Mouse (Mus musculus) stomach, embryonic 15.5 days (tissue): ENCODE measurements around the gene Tbcc. TPM values are rescaled to one million over a fixed set of nuclear protein-coding genes. Genes with fewer than 3 reads are reported as not detected.

Experiments
- ATAC-seq: fragments of 200-750 bp; cut with Nextera tagmentation; 2 replicates; pipeline ENCODE4 v1.8.0; 2017; ENCODE audit warnings: low read depth, moderate number of reproducible peaks, moderate TSS enrichment; ENCODE audit not compliant: insufficient read depth, low FRiP score
- H3K27ac ChIP-seq: fragments of 300-500 bp; sonication (generic); 2 replicates; pipeline ENCODE4 v1.5.1; 2015; ENCODE audit warnings: mild to moderate bottlenecking, inconsistent platforms
- H3K27me3 ChIP-seq: fragments of 300-500 bp; sonication (generic); replicated peaks from 2 replicates; pipeline ENCODE4 v1.6.1; 2015; ENCODE audit warnings: inconsistent platforms
- H3K36me3 ChIP-seq: fragments of 300-500 bp; sonication (generic); 2 replicates; pipeline ENCODE4 v1.6.1; 2015; ENCODE audit warnings: inconsistent platforms
- H3K4me1 ChIP-seq: fragments of 300-500 bp; sonication (generic); 2 replicates; pipeline ENCODE4 v1.6.1; 2015; ENCODE audit warnings: inconsistent platforms
- H3K4me2 ChIP-seq: fragments of 300-500 bp; sonication (generic); 2 replicates; pipeline ENCODE4 v1.6.1; 2015; ENCODE audit warnings: mild to moderate bottlenecking, inconsistent platforms
- H3K4me3 ChIP-seq: fragments of 300-500 bp; sonication (generic); replicated peaks from 2 replicates; pipeline ENCODE4 v1.5.1; 2015; ENCODE audit warnings: inconsistent platforms
- H3K9ac ChIP-seq: fragments of 300-500 bp; sonication (generic); 2 replicates; pipeline ENCODE4 v1.6.1; 2015; ENCODE audit warnings: inconsistent platforms
- H3K9me3 ChIP-seq: fragments of 300-500 bp; sonication (generic); 2 replicates; pipeline ENCODE4 v1.6.1; 2016; ENCODE audit warnings: inconsistent platforms
- whole genome bisulfite sequencing: fragments of 180-500 bp; shearing (Covaris S2); methylation state at CpG from one replicate; pipeline ENCODE4 v1.1.7; 2015; 5-methylcytosine and 5-hydroxymethylcytosine counted together
- polyA plus RNA-seq: library from polyadenylated mRNA; unstranded; fragments of >200 nt; fragmentation: Nextera tagmentation; extraction: Ambion mirVana; gene quantifications from 2 replicates; pipeline ENCODE4 v1.2.1, GENCODE M21; 2015

The Tbcc gene
- polyA plus RNA-seq, 1 experiment from 2014 or later = 63.0 TPM

DNA sequence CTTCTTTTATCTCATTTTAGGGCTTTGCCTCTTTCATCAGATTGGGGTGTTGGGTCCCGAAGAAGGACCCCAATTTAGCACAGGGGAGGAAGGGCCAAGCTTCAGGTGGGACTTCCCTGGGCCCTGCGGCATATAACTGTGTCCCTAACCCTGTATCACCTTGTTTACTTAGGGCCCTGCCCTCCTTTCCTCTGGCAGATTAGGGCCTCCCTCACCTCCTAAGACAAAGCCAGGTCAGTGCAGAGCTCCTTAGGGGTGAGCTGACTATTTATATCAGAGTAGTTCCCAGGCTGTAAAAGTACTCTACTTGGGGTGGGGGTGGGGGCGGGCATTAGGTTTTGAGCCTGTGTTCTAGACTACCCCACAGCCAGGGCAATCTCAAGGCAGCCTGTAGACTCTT is 24.6 kb downstream of the Tbcc start:
- 53% methylated on average over 3 of the region's 3 CpGs for WGBS
- Histone ChIP-seq H3K4me3 (no peak overlapping the region), H3K27me3 (no peaks in the 10 kb centered on the region), H3K36me3 (no peaks in the 10 kb centered on the region), H3K9me3 (no peaks in the 10 kb centered on the region), H3K4me2 (no peak overlapping the region), H3K27ac (no peak overlapping the region), H3K4me1 (no peaks in the 10 kb centered on the region), H3K9ac (no peak overlapping the region)
- ATAC-seq = peak; percentile 13; the same call in 1 of the 2 replicates

DNA sequence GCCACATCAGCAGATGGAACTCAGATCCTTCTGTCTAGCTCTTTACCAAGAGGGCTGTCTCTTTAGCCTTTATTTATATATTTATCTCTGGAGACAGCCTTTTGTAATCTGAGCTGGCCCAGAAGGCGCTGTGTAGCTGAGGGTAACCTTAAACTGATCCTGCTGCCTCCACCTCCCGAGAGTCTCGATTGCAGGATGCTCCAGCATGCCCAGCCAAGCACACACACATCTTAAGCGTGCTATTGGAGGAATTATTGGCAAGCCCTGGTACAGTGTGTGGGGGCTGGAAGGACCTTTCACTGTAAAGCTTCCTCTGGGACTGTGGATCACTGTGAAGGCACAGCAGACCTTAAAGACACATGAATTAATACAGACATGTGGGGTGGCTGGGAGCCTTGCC is 28.5 kb downstream of the Tbcc start:
- H3K27ac ChIP-seq = no peak overlapping the region
- H3K4me3 ChIP-seq = no peak overlapping the region
- H3K36me3 ChIP-seq = no peaks in the 10 kb centered on the region
- no peaks in the 10 kb centered on the region for H3K9me3 ChIP-seq
- ATAC-seq = no peak
- no peak overlapping the region for H3K9ac ChIP-seq
- H3K4me2 ChIP-seq = no peak overlapping the region
- 18% methylated on average over 4 of the region's 4 CpGs for WGBS
- no peaks in the 10 kb centered on the region for H3K27me3 ChIP-seq
- H3K4me1 ChIP-seq = no peaks in the 10 kb centered on the region

DNA sequence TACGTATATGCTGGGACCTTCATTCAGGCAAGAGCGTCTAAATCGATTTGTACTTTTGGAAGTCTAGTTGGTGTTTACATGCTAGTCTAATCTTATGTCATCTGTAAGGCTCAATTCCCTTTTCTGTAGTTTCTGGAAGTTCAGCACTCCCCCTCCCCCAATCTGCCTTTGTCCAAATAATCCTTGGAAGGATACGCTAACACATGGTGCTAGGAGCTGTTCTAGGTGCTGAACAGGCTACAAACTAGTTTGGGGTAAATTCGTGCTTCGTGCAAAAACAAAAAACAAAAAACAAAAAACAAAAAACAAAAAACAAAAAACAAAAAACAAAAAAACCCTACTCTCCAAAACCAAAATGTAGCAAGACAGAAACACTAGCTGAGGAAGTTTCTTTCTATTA is 30.4 kb downstream of the Tbcc start:
- Histone ChIP-seq H3K4me2 (no peak overlapping the region), H3K9me3 (no peaks in the 10 kb centered on the region), H3K4me1 (no peaks in the 10 kb centered on the region), H3K4me3 (no peak overlapping the region), H3K27ac (no peak overlapping the region), H3K36me3 (no peaks in the 10 kb centered on the region), H3K9ac (no peak overlapping the region), H3K27me3 (no peaks in the 10 kb centered on the region)
- 50% methylated on average over 6 of the region's 6 CpGs for WGBS
- no peak for ATAC-seq

DNA sequence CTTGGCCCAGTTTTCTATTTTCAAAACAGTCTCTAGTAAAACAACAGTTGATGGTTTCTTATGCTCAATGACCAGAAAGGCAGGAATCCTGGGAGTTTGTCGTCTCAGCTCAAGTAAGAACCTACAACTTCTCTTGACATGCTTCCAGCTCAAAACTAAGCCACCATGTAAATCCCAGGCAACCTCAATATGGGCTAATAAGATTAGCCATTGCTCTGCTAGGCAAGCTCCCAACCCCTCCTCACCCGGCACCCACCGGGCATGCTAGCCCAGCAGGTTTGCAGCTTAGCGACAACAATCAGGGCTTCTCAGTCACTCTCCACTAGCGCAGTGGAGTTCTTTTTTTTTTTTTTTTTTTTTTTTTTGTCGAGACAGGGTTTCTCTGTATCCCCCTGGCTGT is 35.7 kb downstream of the Tbcc start:
- H3K27ac ChIP-seq = no peak overlapping the region
- H3K27me3 ChIP-seq = no peaks in the 10 kb centered on the region
- 65% methylated on average over 6 of the region's 6 CpGs for WGBS
- no peak overlapping the region for H3K4me3 ChIP-seq
- no peaks in the 10 kb centered on the region for H3K9me3 ChIP-seq
- ATAC-seq = no peak
- no peaks in the 10 kb centered on the region for H3K4me1 ChIP-seq
- H3K9ac ChIP-seq = no peak overlapping the region
- peaks cover 16% of the 10 kb centered on the region; the same call in 1 of the 2 replicates for H3K36me3 ChIP-seq
- no peak overlapping the region for H3K4me2 ChIP-seq

GRCm38 (mm10) chr17:46926941-46927340 is 36.5 kb downstream of the Tbcc start:
- no peak overlapping the region for H3K4me3 ChIP-seq
- 65% methylated on average over 3 of the region's 3 CpGs for WGBS
- peaks cover 23% of the 10 kb centered on the region for H3K36me3 ChIP-seq
- H3K27me3 ChIP-seq = no peaks in the 10 kb centered on the region
- no peaks in the 10 kb centered on the region for H3K4me1 ChIP-seq
- H3K4me2 ChIP-seq = no peak overlapping the region
- H3K9me3 ChIP-seq = no peaks in the 10 kb centered on the region
- no peak overlapping the region for H3K27ac ChIP-seq
- H3K9ac ChIP-seq = no peak overlapping the region
- no peak for ATAC-seq

DNA sequence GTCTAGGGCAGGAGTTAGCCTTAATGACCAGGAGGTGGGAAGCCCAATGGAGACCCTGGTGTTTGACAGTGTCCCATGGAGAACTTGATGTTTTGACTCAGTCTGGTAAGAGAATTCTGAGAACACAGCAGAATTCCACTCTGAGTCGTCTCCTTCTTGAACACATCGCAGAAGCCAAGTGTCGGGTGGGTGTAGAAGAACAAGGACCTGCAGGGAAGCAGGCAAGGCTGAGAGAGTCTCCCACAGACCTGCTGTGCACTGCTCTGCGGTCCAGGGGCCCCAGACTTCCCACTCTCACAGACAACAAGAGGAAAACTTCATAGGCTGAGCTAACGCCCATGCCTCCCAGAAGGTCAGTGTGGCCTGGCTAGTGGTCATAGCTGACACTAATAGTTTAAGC is 37.3 kb downstream of the Tbcc start:
- H3K4me2 ChIP-seq = no peak overlapping the region
- H3K27ac ChIP-seq = no peak overlapping the region
- WGBS = 91% methylated on average over 5 of the region's 5 CpGs
- H3K36me3 ChIP-seq = peaks cover 32% of the 10 kb centered on the region
- H3K27me3 ChIP-seq = no peaks in the 10 kb centered on the region
- no peaks in the 10 kb centered on the region for H3K4me1 ChIP-seq
- no peak overlapping the region for H3K9ac ChIP-seq
- ATAC-seq = no peak
- no peaks in the 10 kb centered on the region for H3K9me3 ChIP-seq
- no peak overlapping the region for H3K4me3 ChIP-seq

DNA sequence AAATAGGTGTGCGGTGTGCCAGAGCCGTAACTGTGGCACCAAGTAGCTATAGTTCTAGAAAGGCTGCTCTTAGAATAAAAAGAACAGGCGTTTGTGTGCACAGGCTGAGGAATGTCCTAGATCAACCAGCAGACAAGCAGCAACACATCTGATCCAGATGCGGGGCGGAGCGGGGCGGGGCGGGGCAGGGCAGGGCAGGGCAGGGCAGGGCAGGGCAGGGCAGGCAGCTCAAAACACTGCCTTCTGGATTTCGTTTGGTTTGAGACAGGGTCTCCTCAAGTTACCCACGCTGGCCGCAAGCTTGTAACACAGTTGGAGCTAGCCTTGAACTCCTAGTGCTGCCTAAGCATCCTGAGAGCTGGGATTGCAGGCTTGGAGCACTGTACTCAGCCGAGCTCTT is 38.8 kb downstream of the Tbcc start:
- 74% methylated on average over 12 of the region's 12 CpGs for WGBS
- Histone ChIP-seq H3K9ac (no peak overlapping the region), H3K4me1 (no peaks in the 10 kb centered on the region), H3K4me2 (no peak overlapping the region), H3K4me3 (no peak overlapping the region), H3K27ac (no peak overlapping the region), H3K9me3 (no peaks in the 10 kb centered on the region), H3K36me3 (peaks cover 46% of the 10 kb centered on the region), H3K27me3 (no peaks in the 10 kb centered on the region)
- ATAC-seq = no peak

DNA sequence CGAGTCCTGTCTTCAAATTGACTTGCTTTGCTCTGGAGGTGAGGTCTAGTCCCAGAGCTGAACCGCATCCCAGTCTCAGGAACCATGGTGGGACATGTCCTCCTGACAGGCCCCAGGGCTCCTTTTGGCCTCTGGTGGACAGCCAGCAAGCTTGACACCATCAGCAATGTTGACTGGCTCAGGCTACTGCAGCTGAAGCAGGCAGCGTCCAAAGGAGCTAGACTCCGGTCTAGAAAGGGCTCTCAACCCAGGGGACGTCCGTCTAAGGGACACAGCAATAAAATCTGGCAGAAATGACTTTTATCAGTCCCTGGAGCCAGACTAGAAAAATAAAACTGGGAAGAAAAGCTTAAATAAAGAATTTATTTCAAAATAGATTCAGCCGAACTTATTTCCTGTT is 39.4 kb downstream of the Tbcc start:
- H3K9me3 ChIP-seq = no peaks in the 10 kb centered on the region
- H3K4me2 ChIP-seq = no peak overlapping the region
- no peak overlapping the region for H3K27ac ChIP-seq
- peaks cover 50% of the 10 kb centered on the region for H3K36me3 ChIP-seq
- H3K27me3 ChIP-seq = no peaks in the 10 kb centered on the region
- no peak for ATAC-seq
- no peak overlapping the region for H3K4me3 ChIP-seq
- no peaks in the 10 kb centered on the region for H3K4me1 ChIP-seq
- no peak overlapping the region for H3K9ac ChIP-seq
- 92% methylated on average over 7 of the region's 7 CpGs for WGBS

- Histone ChIP-seq H3K4me3 (no peak overlapping the region), H3K36me3 (peaks cover 77% of the 10 kb centered on the region), H3K4me2 (no peak overlapping the region), H3K9ac (no peak overlapping the region), H3K27ac (no peak overlapping the region), H3K9me3 (no peaks in the 10 kb centered on the region), H3K4me1 (no peaks in the 10 kb centered on the region), H3K27me3 (no peaks in the 10 kb centered on the region)
- ATAC-seq = no peak
- 93% methylated on average over 5 of the region's 5 CpGs for WGBS
Measured at GRCm38 (mm10) chr17:46932961-46933360, 42.5 kb downstream of the Tbcc start.

- WGBS = 83% methylated on average over 19 of the region's 19 CpGs
- no peak overlapping the region for H3K4me3 ChIP-seq
- H3K9ac ChIP-seq = no peak overlapping the region
- no peaks in the 10 kb centered on the region for H3K27me3 ChIP-seq
- H3K4me2 ChIP-seq = no peak overlapping the region
- H3K9me3 ChIP-seq = no peaks in the 10 kb centered on the region
- no peak for ATAC-seq
- no peaks in the 10 kb centered on the region for H3K4me1 ChIP-seq
- H3K36me3 ChIP-seq = peaks cover 80% of the 10 kb centered on the region
- no peak overlapping the region for H3K27ac ChIP-seq
Measured at GRCm38 (mm10) chr17:46933557-46934348, 43.3 kb downstream of the Tbcc start.

DNA sequence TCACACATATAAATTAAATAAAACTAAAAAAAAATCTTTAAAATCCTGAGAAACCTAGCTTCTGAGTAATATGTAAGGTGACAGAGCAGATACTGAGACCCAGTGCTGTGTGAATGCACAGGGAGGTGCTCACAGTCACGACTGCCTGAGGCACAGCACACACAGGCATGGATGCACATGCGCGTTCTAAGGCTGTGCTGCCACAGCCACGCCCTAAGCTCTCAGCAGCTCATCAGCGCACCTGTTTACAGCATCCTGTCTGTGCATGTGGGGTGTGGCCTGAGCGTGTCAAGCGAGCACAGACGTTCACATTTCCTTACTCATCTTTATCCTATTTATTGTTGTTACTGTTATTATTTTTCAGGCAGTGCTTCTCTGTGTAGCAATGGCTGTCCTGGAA is 50.0 kb downstream of the Tbcc start:
- Histone ChIP-seq H3K4me1 (no peaks in the 10 kb centered on the region), H3K27ac (no peak overlapping the region), H3K4me2 (no peak overlapping the region), H3K36me3 (peaks cover 81% of the 10 kb centered on the region), H3K9ac (no peak overlapping the region), H3K9me3 (no peaks in the 10 kb centered on the region), H3K27me3 (no peaks in the 10 kb centered on the region), H3K4me3 (no peak overlapping the region)
- ATAC-seq = no peak
- WGBS = 91% methylated on average over 8 of the region's 8 CpGs
